Mouse (Mus musculus) heart, embryonic 13.5 days (tissue): ENCODE measurements around the gene Tap1. TPM values are rescaled to one million over a fixed set of nuclear protein-coding genes. Genes with fewer than 3 reads are reported as not detected.
"Not testable (repeated sequence)": the region's sequence is repeated elsewhere in the genome, so short reads cannot be mapped to it uniquely, and the experiment has no call there.

Experiments
- ATAC-seq: fragments of 200-750 bp; cut with Nextera tagmentation; 2 replicates; pipeline ENCODE4 v1.8.0; 2017; ENCODE audit warnings: moderate TSS enrichment; ENCODE audit not compliant: insufficient number of reproducible peaks, low FRiP score, low TSS enrichment; ENCODE audit errors: extremely low read depth
- H3K27ac ChIP-seq: fragments of 300-500 bp; sonication (generic); replicated peaks from 2 replicates; pipeline ENCODE4 v1.5.1; 2015; ENCODE audit warnings: moderate library complexity, mild to moderate bottlenecking, inconsistent platforms
- H3K27me3 ChIP-seq: fragments of 300-500 bp; sonication (generic); replicated peaks from 2 replicates; pipeline ENCODE4 v1.6.1; 2015; ENCODE audit warnings: mild to moderate bottlenecking, inconsistent platforms
- H3K36me3 ChIP-seq: fragments of 300-500 bp; sonication (generic); 2 replicates; pipeline ENCODE4 v1.6.1; 2015; ENCODE audit warnings: mild to moderate bottlenecking, inconsistent platforms
- H3K4me1 ChIP-seq: fragments of 300-500 bp; sonication (generic); 2 replicates; pipeline ENCODE4 v1.6.1; 2015; ENCODE audit warnings: inconsistent platforms
- H3K4me2 ChIP-seq: fragments of 300-500 bp; sonication (generic); 2 replicates; pipeline ENCODE4 v1.6.1; 2015; ENCODE audit warnings: inconsistent platforms, mild to moderate bottlenecking, moderate library complexity
- H3K4me3 ChIP-seq: fragments of 300-500 bp; sonication (generic); 2 replicates; pipeline ENCODE4 v1.5.1; 2015; ENCODE audit warnings: moderate library complexity, mild to moderate bottlenecking, inconsistent platforms
- H3K9ac ChIP-seq: fragments of 300-500 bp; sonication (generic); 2 replicates; pipeline ENCODE4 v1.6.1; 2015; ENCODE audit warnings: inconsistent platforms, mild to moderate bottlenecking, moderate library complexity
- H3K9me3 ChIP-seq: fragments of 300-500 bp; sonication (generic); 2 replicates; pipeline ENCODE4 v1.6.1; 2016; ENCODE audit warnings: inconsistent platforms
- WGBS: fragments of 180-500 bp; shearing (Covaris S2); methylation state at CpG from one replicate; pipeline ENCODE4 v1.1.7; 2015; ENCODE audit warnings: mixed read lengths; 5-methylcytosine and 5-hydroxymethylcytosine counted together
- polyA plus RNA-seq: library from polyadenylated mRNA; unstranded; fragments of >200 nt; fragmentation: Nextera tagmentation; extraction: Ambion mirVana; gene quantifications from 2 replicates; pipeline ENCODE4 v1.2.1, GENCODE M21; 2015

Tap1 gene
- 1.4 and 1.6 TPM in 2 replicates for polyA plus RNA-seq

DNA sequence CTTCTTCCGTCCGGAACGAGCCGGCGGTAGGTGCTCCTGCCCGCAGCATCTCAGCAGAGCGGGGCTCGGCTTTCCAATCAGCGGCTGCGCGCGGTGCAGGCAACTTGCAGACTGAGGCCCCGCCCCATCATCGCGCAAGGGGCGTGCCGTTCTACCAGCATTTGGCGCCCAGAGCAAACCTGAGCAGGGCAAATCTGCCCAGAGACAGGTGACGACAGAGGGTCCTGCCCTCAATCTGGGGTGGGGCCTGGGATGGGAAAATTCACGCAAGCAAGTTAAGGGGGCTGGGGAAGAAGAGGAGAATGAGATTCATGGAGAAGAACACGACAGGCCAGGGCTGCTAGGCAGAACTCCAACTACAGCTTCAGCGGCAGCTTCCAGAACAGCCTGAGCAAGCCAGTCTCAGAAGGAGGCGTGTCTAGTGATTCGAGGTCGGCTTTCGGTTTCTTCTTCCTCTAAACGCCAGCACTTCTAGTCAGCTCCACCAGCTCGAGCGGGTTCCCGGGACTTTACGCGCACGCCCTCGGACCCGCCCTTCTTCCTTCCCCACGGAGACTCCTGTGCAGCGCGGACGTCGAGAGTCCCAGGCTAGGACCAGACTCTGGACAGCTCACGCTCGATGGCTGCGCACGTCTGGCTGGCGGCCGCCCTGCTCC, at the start of gene Tap1, which contains the start of gene Psmb9:
Tap1 (plus strand) TSS at position 293 of the 656 bp plus-strand sequence.
Psmb9 (minus strand) TSS at position 504 of the 656 bp plus-strand sequence.
- Histone ChIP-seq H3K4me1 (peaks cover 17% of the 10 kb centered on the region), H3K27me3 (peaks cover 94% of the 10 kb centered on the region), H3K9ac (peak within 1 kb of the TSS; percentile 83), H3K27ac (no peak within 1 kb of the TSS; the same call in 1 of the 2 replicates), H3K9me3 (no peaks in the 10 kb centered on the region), H3K4me2 (peak within 1 kb of the TSS; percentile 95), H3K36me3 (no peaks in the 10 kb centered on the region), H3K4me3 (peak within 1 kb of the TSS; percentile 60)
- ATAC-seq: peak; percentile 78
- WGBS: under 1% methylated on average over 46 of the region's 46 CpGs

DNA sequence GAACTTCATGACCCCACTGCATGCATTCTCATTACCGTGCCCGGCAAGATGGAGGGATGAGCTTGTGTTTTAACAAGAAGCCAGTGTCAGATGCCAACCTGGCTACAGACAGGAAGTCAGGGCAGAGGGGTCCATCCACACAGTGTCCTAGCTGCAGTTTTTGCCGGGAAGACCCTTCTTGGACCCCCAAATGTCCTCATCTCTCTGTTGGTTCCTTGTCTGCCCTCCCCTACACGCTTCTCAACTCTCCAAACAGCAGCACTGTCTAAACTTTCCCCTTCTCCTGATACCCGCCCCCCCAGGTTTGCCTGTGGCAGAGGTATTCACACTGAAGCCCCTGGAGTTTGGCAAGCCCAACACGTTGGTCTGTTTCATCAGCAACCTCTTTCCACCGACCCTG, 49.8 kb upstream of the Tap1 start:
- H3K4me1 ChIP-seq: peaks cover 22% of the 10 kb centered on the region
- H3K4me2 ChIP-seq: no peak overlapping the region
- no peaks in the 10 kb centered on the region for H3K9me3 ChIP-seq
- no peak overlapping the region for H3K9ac ChIP-seq
- no peak overlapping the region for H3K27ac ChIP-seq
- no peak for ATAC-seq
- no peaks in the 10 kb centered on the region for H3K36me3 ChIP-seq
- H3K4me3 ChIP-seq: no peak overlapping the region
- 65% methylated on average over 7 of the region's 7 CpGs for WGBS
- peaks cover 71% of the 10 kb centered on the region for H3K27me3 ChIP-seq

GRCm38 (mm10) chr17:34138655-34139054, 48.7 kb upstream of the Tap1 start:
- ATAC-seq: no peak
- Histone ChIP-seq H3K4me2 (peak overlapping the region; percentile 76; the same call in 1 of the 2 replicates), H3K9me3 (no peaks in the 10 kb centered on the region), H3K27me3 (peaks cover 74% of the 10 kb centered on the region), H3K27ac (no peak overlapping the region), H3K4me3 (peak overlapping the region; percentile 52), H3K36me3 (no peaks in the 10 kb centered on the region), H3K9ac (no peak overlapping the region), H3K4me1 (peaks cover 25% of the 10 kb centered on the region)
- WGBS: 69% methylated on average over 7 of the region's 7 CpGs

DNA sequence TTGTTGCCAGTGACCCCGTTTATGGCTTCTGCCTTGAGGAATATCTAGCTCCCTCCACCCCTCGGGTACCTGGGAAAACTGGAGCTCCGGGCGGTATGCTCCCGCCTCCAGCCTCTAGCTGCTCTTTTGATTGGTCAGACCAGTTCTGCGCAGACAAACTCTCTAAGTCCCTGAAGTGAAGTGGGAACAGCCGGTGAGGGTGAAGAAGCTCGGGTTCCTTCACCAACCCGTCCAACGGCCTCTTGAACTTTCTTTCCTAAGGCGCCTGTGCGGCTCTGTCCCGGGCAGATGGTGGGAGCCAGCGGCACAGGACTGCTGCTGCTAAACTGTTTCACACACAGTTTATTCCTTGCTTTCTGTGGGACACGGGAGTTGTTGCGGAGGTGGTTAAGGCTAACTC, 47.9 kb upstream of the Tap1 start:
- no peaks in the 10 kb centered on the region for H3K36me3 ChIP-seq
- peak overlapping the region; percentile 75 for H3K9ac ChIP-seq
- H3K9me3 ChIP-seq: no peaks in the 10 kb centered on the region
- 2% methylated on average over 16 of the region's 16 CpGs for WGBS
- peak overlapping the region; percentile 76 for H3K4me2 ChIP-seq
- peaks cover 25% of the 10 kb centered on the region for H3K4me1 ChIP-seq
- ATAC-seq: no peak
- H3K4me3 ChIP-seq: peak overlapping the region; percentile 52
- H3K27me3 ChIP-seq: peaks cover 80% of the 10 kb centered on the region
- no peak overlapping the region for H3K27ac ChIP-seq

DNA sequence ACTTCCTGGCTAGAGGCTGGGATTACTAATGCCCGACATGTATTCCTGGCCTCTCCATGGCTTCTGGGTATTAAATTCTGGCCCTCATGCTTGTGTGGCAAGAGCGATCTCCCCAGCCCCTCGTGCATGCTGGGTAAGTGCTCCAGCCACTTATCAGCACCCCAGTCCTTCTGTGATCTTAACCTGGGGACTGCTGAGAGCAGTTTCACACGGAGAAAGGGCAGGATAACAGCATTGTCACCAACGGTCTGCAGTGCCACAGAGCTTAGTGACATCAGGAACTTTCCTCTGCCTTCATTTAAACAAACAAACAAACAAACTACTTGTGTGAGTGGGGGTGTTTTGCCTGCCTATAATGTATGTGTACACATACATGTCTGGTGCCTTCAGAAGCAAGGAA, 47.1 kb upstream of the Tap1 start:
- no peak for ATAC-seq
- peaks cover 25% of the 10 kb centered on the region for H3K4me1 ChIP-seq
- H3K9me3 ChIP-seq: no peaks in the 10 kb centered on the region
- H3K4me3 ChIP-seq: peak overlapping the region; percentile 52
- peak overlapping the region; percentile 76 for H3K4me2 ChIP-seq
- peak overlapping the region; percentile 75; the same call in 1 of the 2 replicates for H3K9ac ChIP-seq
- H3K27ac ChIP-seq: no peak overlapping the region
- H3K27me3 ChIP-seq: peaks cover 82% of the 10 kb centered on the region
- WGBS: 2% methylated on average over 5 of the region's 5 CpGs
- no peaks in the 10 kb centered on the region for H3K36me3 ChIP-seq

DNA sequence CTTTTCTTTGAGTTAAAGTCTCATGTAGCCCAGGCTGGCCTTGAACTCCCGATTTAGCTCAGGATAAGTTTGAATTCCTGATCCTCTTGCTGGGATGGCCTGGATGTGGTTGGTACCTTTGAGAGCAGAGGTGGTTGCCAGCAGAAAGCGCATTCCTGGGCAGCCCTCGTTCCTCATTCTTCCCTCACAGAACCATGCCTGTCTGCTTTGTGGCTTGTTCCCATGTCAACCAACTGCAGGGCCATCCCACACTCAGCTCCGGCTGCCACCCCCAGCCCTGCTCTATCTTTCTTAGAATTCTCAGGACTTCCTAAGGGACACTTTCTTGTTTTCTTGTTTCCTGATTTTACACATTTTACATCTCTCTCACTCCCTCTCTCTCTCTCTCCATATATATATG, 45.9 kb upstream of the Tap1 start:
- Histone ChIP-seq H3K4me2 (no peak overlapping the region), H3K4me1 (peaks cover 19% of the 10 kb centered on the region), H3K9me3 (no peaks in the 10 kb centered on the region), H3K27ac (no peak overlapping the region), H3K9ac (no peak overlapping the region), H3K27me3 (peaks cover 81% of the 10 kb centered on the region), H3K36me3 (no peaks in the 10 kb centered on the region), H3K4me3 (no peak overlapping the region)
- 57% methylated on average over 4 of the region's 4 CpGs for WGBS
- ATAC-seq: no peak

- WGBS: 75% methylated on average over 7 of the region's 7 CpGs
- Histone ChIP-seq H3K36me3 (no peaks in the 10 kb centered on the region), H3K9me3 (no peaks in the 10 kb centered on the region), H3K4me1 (peaks cover 19% of the 10 kb centered on the region), H3K9ac (no peak overlapping the region), H3K4me2 (no peak overlapping the region), H3K27me3 (peaks cover 79% of the 10 kb centered on the region), H3K27ac (no peak overlapping the region), H3K4me3 (no peak overlapping the region)
- no peak for ATAC-seq
These were observed 44.8 kb upstream of the Tap1 start for GRCm38 (mm10) chr17:34142456-34143010.

DNA sequence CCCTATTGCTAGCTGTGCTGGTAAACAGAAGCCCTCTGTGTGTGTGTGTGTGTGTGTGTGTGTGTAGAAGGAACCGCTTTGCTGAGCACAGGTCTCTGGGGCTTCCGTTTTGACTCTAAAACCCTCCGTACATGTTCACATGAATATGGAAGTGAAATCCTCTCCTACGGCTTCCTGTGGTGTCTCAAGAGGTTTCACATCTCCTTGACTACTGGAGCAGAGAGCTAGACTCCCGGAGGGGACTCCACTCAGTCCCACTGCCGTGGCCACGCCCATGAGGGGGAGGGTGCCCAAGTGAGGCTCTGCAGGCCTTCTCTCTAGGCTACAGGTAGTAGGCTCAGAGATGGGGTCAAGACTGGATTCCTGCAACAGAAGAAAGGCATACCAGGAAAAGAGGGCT, 44.3 kb upstream of the Tap1 start, which contains the start of gene H2-DMb2:
H2-DMb2 (plus strand) TSS at position 275 of the 400 bp plus-strand sequence.
- no peaks in the 10 kb centered on the region for H3K36me3 ChIP-seq
- no peak within 1 kb of the TSS for H3K4me3 ChIP-seq
- H3K27me3 ChIP-seq: peaks cover 74% of the 10 kb centered on the region
- H3K4me2 ChIP-seq: no peak within 1 kb of the TSS
- no peak within 1 kb of the TSS for H3K9ac ChIP-seq
- H3K9me3 ChIP-seq: no peaks in the 10 kb centered on the region
- H3K4me1 ChIP-seq: peaks cover 19% of the 10 kb centered on the region
- 39% methylated on average over 7 of the region's 7 CpGs for WGBS
- no peak for ATAC-seq
- no peak within 1 kb of the TSS for H3K27ac ChIP-seq

GRCm38 (mm10) chr17:34143461-34143860, 43.9 kb upstream of the Tap1 start:
- Histone ChIP-seq H3K27me3 (peaks cover 70% of the 10 kb centered on the region), H3K9ac (no peak overlapping the region), H3K27ac (no peak overlapping the region), H3K36me3 (no peaks in the 10 kb centered on the region), H3K4me3 (no peak overlapping the region), H3K4me1 (peaks cover 19% of the 10 kb centered on the region), H3K9me3 (no peaks in the 10 kb centered on the region), H3K4me2 (no peak overlapping the region)
- no peak for ATAC-seq
- 63% methylated on average over 5 of the region's 5 CpGs for WGBS

- H3K4me2 ChIP-seq, H3K36me3 ChIP-seq, H3K9ac ChIP-seq, H3K4me3 ChIP-seq, H3K9me3 ChIP-seq, ATAC-seq, H3K27ac ChIP-seq: not testable (repeated sequence)
- 87% methylated on average over 4 of the region's 4 CpGs for WGBS
- peaks cover 62% of the 10 kb centered on the region for H3K27me3 ChIP-seq
- peaks cover 16% of the 10 kb centered on the region for H3K4me1 ChIP-seq
These were observed 43.1 kb upstream of the Tap1 start for GRCm38 (mm10) chr17:34144221-34144620.

GRCm38 (mm10) chr17:34144960-34145371, 42.4 kb upstream of the Tap1 start:
- Histone ChIP-seq H3K4me2 (no peak overlapping the region), H3K4me1 (peaks cover 8% of the 10 kb centered on the region), H3K9ac (no peak overlapping the region), H3K27me3 (peaks cover 55% of the 10 kb centered on the region), H3K27ac (no peak overlapping the region), H3K4me3 (no peak overlapping the region), H3K9me3 (no peaks in the 10 kb centered on the region), H3K36me3 (no peaks in the 10 kb centered on the region)
- ATAC-seq: no peak
- WGBS: 64% methylated on average over 3 of the region's 3 CpGs

DNA sequence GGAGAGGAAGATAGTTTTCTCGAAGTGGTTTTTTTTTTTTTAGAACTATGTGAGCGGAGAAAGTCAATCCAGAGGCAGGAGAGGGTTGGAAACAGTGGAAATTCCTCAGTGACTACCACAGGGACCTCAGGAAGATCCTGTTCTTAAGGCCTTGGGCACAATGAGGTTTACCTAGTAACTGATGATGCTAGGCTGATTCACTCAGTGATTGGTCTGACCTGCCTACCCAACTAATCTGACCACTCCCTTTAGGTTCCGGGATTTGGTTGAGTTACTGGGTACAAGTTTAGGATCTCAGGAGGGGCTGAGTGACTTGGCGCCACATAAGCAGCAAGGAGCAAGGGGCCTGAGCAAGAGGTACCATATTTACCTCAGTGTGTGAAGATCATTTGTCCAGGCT, 34.4 kb upstream of the Tap1 start, which contains the start of gene H2-DMb1:
H2-DMb1 (plus strand) TSS at position 150 of the 400 bp plus-strand sequence.
- H3K27me3 ChIP-seq: peaks cover 33% of the 10 kb centered on the region; the same call in 1 of the 2 replicates
- ATAC-seq: no peak
- H3K9me3 ChIP-seq: no peaks in the 10 kb centered on the region
- no peak within 1 kb of the TSS for H3K27ac ChIP-seq
- H3K4me2 ChIP-seq: no peak within 1 kb of the TSS
- H3K4me1 ChIP-seq: no peaks in the 10 kb centered on the region
- no peaks in the 10 kb centered on the region for H3K36me3 ChIP-seq
- H3K9ac ChIP-seq: no peak within 1 kb of the TSS
- 50% methylated on average over 4 of the region's 4 CpGs for WGBS
- no peak within 1 kb of the TSS for H3K4me3 ChIP-seq
